Mouse (Mus musculus) myocyte (in vitro differentiated cells): ENCODE measurements at regions not wholly inside any gene's neighbourhood (a gene's known extent, or its start where the extent isn't known, plus 50 kb on each side); places are given as distances from the start of the nearest gene placed in this dataset.

Experiments used
- E2F4 ChIP-seq: IDR thresholded peaks from one replicate; pipeline ENCODE4 v1.6.1; 2011; ENCODE audit warnings: mild to moderate bottlenecking, control low read depth, moderate library complexity; ENCODE audit not compliant: insufficient read depth
- MAX ChIP-seq: IDR thresholded peaks from one replicate; pipeline ENCODE4 v1.6.1; 2011; ENCODE audit warnings: low read depth, mild to moderate bottlenecking, control low read depth
- POLR2A ChIP-seq: IDR thresholded peaks from one replicate; pipeline ENCODE4 v1.6.1; 2011; ENCODE audit warnings: low read depth, mild to moderate bottlenecking, control low read depth, moderate library complexity; ENCODE audit not compliant: insufficient read length
- POLR2AphosphoS2 ChIP-seq: IDR thresholded peaks from one replicate; pipeline ENCODE4 v1.6.1; 2011; ENCODE audit warnings: low read depth, control low read depth; ENCODE audit not compliant: insufficient read length
- TCF3 ChIP-seq: IDR thresholded peaks from one replicate; pipeline ENCODE4 v1.6.1; 2011; ENCODE audit warnings: low read depth, control low read depth; ENCODE audit not compliant: insufficient read length
- USF1 ChIP-seq: IDR thresholded peaks from one replicate; pipeline ENCODE4 v1.6.1; 2011; ENCODE audit warnings: low read depth, mild to moderate bottlenecking, control low read depth, moderate library complexity

- TF ChIP-seq POLR2AphosphoS2, result no peak
- TF ChIP-seq POLR2A, result no peak
- no peak for TF ChIP-seq MAX
- TF ChIP-seq E2F4, result no peak
- no peak for TF ChIP-seq USF1
- no peak for TF ChIP-seq TCF3
Measured at GRCm38 (mm10) chr10:47566449-47567079, 1988.9 kb downstream of the Hace1 start.
